In genomic region chr10:84019381-84019780, GRCm38 (mm10) we compare ENCODE assay signal across 9 mouse cellular contexts.
DNase-seq lines count a peak whose midpoint lies in the region; ATAC-seq and TF ChIP-seq lines count a peak whose summit lies in the region.
"Had no signal": no experiment of that assay in that cellular context is flagged by ENCODE, and none has a peak within 500 bp of the region (broad histone marks: within the 10 kb centered on the region; RNA-seq: fewer than 3 reads in every experiment).

No protein-coding gene starts in this region.

- no peak overlapping the region for H3K9ac ChIP-seq in forebrain, embryonic 11.5 days (ENCODE audit: low read length)
- no peak overlapping the region for H3K9ac ChIP-seq in hindbrain, postnatal 0 days (replicated peaks; ENCODE audit: low read length)
- H3K9ac ChIP-seq in midbrain, embryonic 13.5 days (replicated peaks) = no peak overlapping the region
- H3K9ac ChIP-seq in stomach, embryonic 16.5 days (ENCODE audit: low read length) = no peak overlapping the region
- H3K9ac ChIP-seq: liver, embryonic 15.5 days had no signal

- 0 out of 2 replicates have a peak, but pooled peaks have one; percentile 24 for ATAC-seq in forebrain, embryonic 11.5 days (replicated peaks; ENCODE audit: low FRiP score)
- peak; percentile 58 for ATAC-seq in hindbrain, postnatal 0 days
- ATAC-seq in midbrain, embryonic 13.5 days = peak; percentile 56; the same call in 1 of the 2 replicates
- no peak for ATAC-seq in stomach, embryonic 16.5 days (ENCODE audit: insufficient read depth, low FRiP score)

- H3K27ac ChIP-seq in bone marrow macrophage, adult 2 months (ENCODE audit: insufficient read depth, low read depth, low read length) = no peak overlapping the region
- no peak overlapping the region for H3K27ac ChIP-seq in forebrain, embryonic 11.5 days (ENCODE audit: low read depth, low read length)
- no peak overlapping the region for H3K27ac ChIP-seq in hindbrain, postnatal 0 days
- no peak overlapping the region for H3K27ac ChIP-seq in midbrain, embryonic 13.5 days
- no peak overlapping the region for H3K27ac ChIP-seq in stomach, embryonic 16.5 days (ENCODE audit: low read length)
- H3K27ac ChIP-seq: liver, embryonic 15.5 days had no signal

- no peaks in the 10 kb centered on the region for H3K36me3 ChIP-seq in forebrain, embryonic 11.5 days (ENCODE audit: control insufficient read depth, insufficient read depth, low read length)
- H3K36me3 ChIP-seq in hindbrain, postnatal 0 days (ENCODE audit: insufficient read depth, low read length) = no peaks in the 10 kb centered on the region
- no peaks in the 10 kb centered on the region for H3K36me3 ChIP-seq in midbrain, embryonic 13.5 days
- H3K36me3 ChIP-seq in stomach, embryonic 16.5 days (ENCODE audit: control insufficient read depth, insufficient read depth, low read length) = no peaks in the 10 kb centered on the region
- H3K36me3 ChIP-seq: liver, embryonic 15.5 days had no signal

- 12% methylated on average over 9 of the region's 9 CpGs for WGBS in forebrain, embryonic 11.5 days
- 17% methylated on average over 9 of the region's 9 CpGs for WGBS in hindbrain, postnatal 0 days
- WGBS in midbrain, embryonic 13.5 days = 23% methylated on average over 9 of the region's 9 CpGs
- 16% methylated on average over 9 of the region's 9 CpGs for WGBS in stomach, embryonic 16.5 days

- peak; percentile 44 to 54 for DNase-seq in adrenal gland, adult 18-20 months (ENCODE audit: low spot score in 2 of 2)
- no peak for DNase-seq in adrenal gland, adult 8-10 months
- DNase-seq in forebrain, embryonic 11.5 days (ENCODE audit: low spot score) = peak; percentile 77
- peak; percentile 88 for DNase-seq in hindbrain, postnatal 0 days (ENCODE audit: low spot score)
- DNase-seq in left cerebral cortex, postnatal 25 days (ENCODE audit: low spot score in 2 of 2) = peak; percentile 70

- no peak overlapping the region for H3K4me2 ChIP-seq in forebrain, embryonic 11.5 days (ENCODE audit: low read depth, low read length, severe bottlenecking)
- H3K4me2 ChIP-seq in hindbrain, postnatal 0 days (ENCODE audit: low read depth, low read length) = no peak overlapping the region
- no peak overlapping the region for H3K4me2 ChIP-seq in midbrain, embryonic 13.5 days (replicated peaks)
- H3K4me2 ChIP-seq in stomach, embryonic 16.5 days (ENCODE audit: low read depth, low read length) = peak overlapping the region; percentile 19; the same call in 1 of the 2 replicates
- H3K4me2 ChIP-seq: liver, embryonic 15.5 days had no signal

- no peaks in the 10 kb centered on the region for H3K27me3 ChIP-seq in forebrain, embryonic 11.5 days (ENCODE audit: control insufficient read depth, insufficient read depth, low read length)
- no peaks in the 10 kb centered on the region for H3K27me3 ChIP-seq in hindbrain, postnatal 0 days (ENCODE audit: insufficient read depth, low read length)
- no peaks in the 10 kb centered on the region for H3K27me3 ChIP-seq in midbrain, embryonic 13.5 days
- H3K27me3 ChIP-seq in stomach, embryonic 16.5 days (ENCODE audit: control insufficient read depth, insufficient read depth, low read length) = no peaks in the 10 kb centered on the region
- H3K27me3 ChIP-seq: liver, embryonic 15.5 days had no signal

- H3K9me3 ChIP-seq in forebrain, embryonic 11.5 days (ENCODE audit: control insufficient read depth, low read length) = no peaks in the 10 kb centered on the region
- H3K9me3 ChIP-seq in hindbrain, postnatal 0 days (ENCODE audit: low read length) = no peaks in the 10 kb centered on the region
- no peaks in the 10 kb centered on the region for H3K9me3 ChIP-seq in midbrain, embryonic 13.5 days
- H3K9me3 ChIP-seq in stomach, embryonic 16.5 days (replicated peaks; ENCODE audit: control insufficient read depth, low read length) = no peaks in the 10 kb centered on the region
- H3K9me3 ChIP-seq: liver, embryonic 15.5 days had no signal

- TF ChIP-seq CTCF in bone marrow macrophage, adult 2 months (IDR thresholded peaks at IDR 0.05; ENCODE audit: low read depth, low read length) = peak; percentile 73
- TF ChIP-seq CTCF in hindbrain, postnatal 0 days (IDR thresholded peaks at IDR 0.05; ENCODE audit: low read depth) = peak; percentile 81

- intact Hi-C loops in left cerebral cortex, postnatal 25 days (cut with DNase I) = loop anchor here (1.0 to 2.0 kb wide), 2 partner anchors 201 to 420 kb away; no protein-coding TSS in a partner anchor

- H3K4me3 ChIP-seq in bone marrow macrophage, adult 2 months (ENCODE audit: insufficient read depth, low read length) = no peak overlapping the region
- H3K4me3 ChIP-seq in forebrain, embryonic 11.5 days (ENCODE audit: low read depth, low read length) = no peak overlapping the region
- H3K4me3 ChIP-seq in hindbrain, postnatal 0 days (ENCODE audit: low read length) = no peak overlapping the region
- H3K4me3 ChIP-seq in midbrain, embryonic 13.5 days (replicated peaks) = no peak overlapping the region
- no peak overlapping the region for H3K4me3 ChIP-seq in stomach, embryonic 16.5 days (replicated peaks; ENCODE audit: low read length)
- H3K4me3 ChIP-seq: liver, embryonic 15.5 days had no signal

- 0 out of 2 replicates have a peak, but pooled peaks cover 3% of the 10 kb centered on the region for H3K4me1 ChIP-seq in bone marrow macrophage, adult 2 months (ENCODE audit: control insufficient read depth, insufficient read depth, low read length)
- H3K4me1 ChIP-seq in forebrain, embryonic 11.5 days (replicated peaks; ENCODE audit: control insufficient read depth, insufficient read depth, low read length) = 0 out of 2 replicates have a peak, but pooled peaks cover 2% of the 10 kb centered on the region
- H3K4me1 ChIP-seq in hindbrain, postnatal 0 days (ENCODE audit: insufficient read depth, low read length) = no peaks in the 10 kb centered on the region
- no peaks in the 10 kb centered on the region for H3K4me1 ChIP-seq in midbrain, embryonic 13.5 days (replicated peaks)
- peaks cover 5% of the 10 kb centered on the region; the same call in 1 of the 2 replicates for H3K4me1 ChIP-seq in stomach, embryonic 16.5 days (ENCODE audit: control insufficient read depth, insufficient read depth, low read length)
- H3K4me1 ChIP-seq: liver, embryonic 15.5 days had no signal

- TF ChIP-seq POLR2A in bone marrow macrophage, adult 2 months (IDR thresholded peaks at IDR 0.05; ENCODE audit: borderline replicate concordance, low read depth, low read length) = no peak
